Mouse (Mus musculus) heart, postnatal 0 days (tissue): ENCODE measurements around the gene Tbc1d2b.

Source experiments
- CTCF ChIP-seq: IDR thresholded peaks from 2 replicates; pipeline ENCODE4 v1.5.1; 2016; ENCODE audit warnings: antibody characterized with exemption, control low read depth, low read depth
- EP300 ChIP-seq: IDR thresholded peaks from 2 replicates; pipeline ENCODE4 v1.6.1; 2016; ENCODE audit warnings: antibody characterized with exemption, low read depth

DNA sequence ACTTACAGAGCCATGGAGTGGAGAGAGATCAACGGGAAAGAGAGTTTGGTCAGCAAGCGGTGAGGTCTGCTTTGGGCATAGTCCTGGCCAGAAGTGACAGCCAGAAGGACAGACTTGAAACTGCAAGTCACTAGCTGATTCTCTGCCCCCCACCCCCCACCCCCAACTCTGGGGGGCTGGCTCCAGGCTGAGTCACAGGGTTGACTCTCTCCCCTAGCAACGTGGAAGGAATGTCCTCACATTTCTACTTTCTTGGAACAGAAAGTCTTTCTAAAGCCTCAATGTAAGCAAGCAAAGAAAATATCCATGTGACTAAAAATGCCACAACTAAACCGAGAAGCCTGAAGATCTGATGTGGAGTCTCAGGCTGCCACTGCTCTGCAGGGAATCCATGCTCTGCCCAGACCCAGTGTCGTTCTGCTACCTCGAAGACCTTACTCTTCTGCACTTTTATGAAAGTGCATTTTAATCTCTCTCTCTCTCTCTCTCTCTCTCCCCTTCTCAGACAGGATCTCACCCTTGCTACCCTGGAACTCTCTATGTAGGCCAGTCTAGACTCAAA, 14.7 kb downstream of the Tbc1d2b start:
- TF ChIP-seq CTCF, result no peak
- no peak for TF ChIP-seq EP300
